ENCODE assay signal across 8 mouse cellular contexts in the genomic region with DNA sequence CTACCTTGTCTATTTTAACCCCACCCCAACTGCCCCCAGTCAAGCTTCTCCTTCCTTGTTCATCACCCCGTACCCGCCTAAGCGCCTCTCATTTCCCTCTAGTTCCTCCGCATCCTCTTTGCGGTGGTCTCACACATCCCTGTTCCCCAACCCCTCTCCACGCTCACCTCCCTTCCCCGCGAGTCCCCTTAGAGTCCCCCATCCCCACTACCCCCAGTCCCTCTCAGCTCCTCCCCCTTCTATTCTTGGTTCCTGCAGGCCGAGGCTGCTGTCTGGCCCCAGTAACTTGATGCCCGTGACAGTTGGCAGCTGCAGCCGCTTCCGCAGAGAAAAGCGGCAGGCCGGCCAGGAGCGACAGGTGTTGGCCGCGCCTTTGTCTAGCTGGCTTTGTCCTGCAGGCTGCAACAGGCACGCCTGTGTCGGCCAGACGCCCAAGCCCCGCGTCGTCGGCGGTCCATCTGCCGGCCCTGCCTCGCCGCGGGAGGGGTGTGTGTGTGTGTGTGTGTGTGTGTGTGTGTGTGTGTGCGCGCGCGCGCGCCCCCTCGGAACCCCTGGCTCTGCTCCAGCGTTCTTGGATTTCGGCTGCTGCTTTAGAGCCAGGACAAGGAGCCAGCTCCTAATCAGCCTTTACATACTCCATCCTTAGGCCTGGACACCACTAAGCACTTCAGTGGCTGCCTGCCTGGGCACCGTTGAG. TPM values are rescaled to one million over a fixed set of nuclear protein-coding genes. Genes with fewer than 3 reads are reported as not detected.
A peak's percentile ranks its signal among the peaks of the same experiment; 100 is the strongest.
DNase-seq lines count a peak whose midpoint lies in the region; ATAC-seq and TF ChIP-seq lines count a peak whose summit lies in the region.

TSS of gene Hes6 (minus strand) at position 141 of the 697 bp plus-strand sequence.

- peak; percentile 65 for ATAC-seq in hindbrain, embryonic 14.5 days (ENCODE audit: low FRiP score)

- H3K9ac ChIP-seq in hindbrain, embryonic 14.5 days = peak within 1 kb of the TSS; percentile 92

- no peaks in the 10 kb centered on the region for H3K79me2 ChIP-seq in macrophage (ENCODE audit: inconsistent target)

- no peaks in the 10 kb centered on the region for H3K9me3 ChIP-seq in hindbrain, embryonic 14.5 days (ENCODE audit: control insufficient read depth, low read length)

- no peak for TF ChIP-seq CTCF in left cerebral cortex, adult 2 months (IDR thresholded peaks at IDR 0.05)

- H3K4me3 ChIP-seq in hindbrain, embryonic 14.5 days (replicated peaks; ENCODE audit: low read length) = peak within 1 kb of the TSS; percentile 79
- H3K4me3 ChIP-seq in left cerebral cortex, adult 2 months = peak within 1 kb of the TSS; percentile 84
- peak within 1 kb of the TSS; percentile 43 for H3K4me3 ChIP-seq in macrophage (ENCODE audit: inconsistent target)

- H3K36me3 ChIP-seq in hindbrain, embryonic 14.5 days (replicated peaks; ENCODE audit: control insufficient read depth, insufficient read depth) = peaks cover 7% of the 10 kb centered on the region; the same call in 1 of the 2 replicates
- H3K36me3 ChIP-seq in macrophage (ENCODE audit: inconsistent target) = no peaks in the 10 kb centered on the region

- H3K4me1 ChIP-seq in hindbrain, embryonic 14.5 days (replicated peaks; ENCODE audit: control insufficient read depth, insufficient read depth, low read length) = peaks cover 33% of the 10 kb centered on the region

- intact Hi-C loops in left cerebral cortex, adult 2 months (cut with DNase I) = no loop called here

- peak within 1 kb of the TSS; percentile 89 for H3K27ac ChIP-seq in hindbrain, embryonic 14.5 days
- H3K27ac ChIP-seq in left cerebral cortex, adult 2 months = peak within 1 kb of the TSS; percentile 71
- H3K27ac ChIP-seq in macrophage = peak within 1 kb of the TSS; percentile 48

- no peaks in the 10 kb centered on the region for H3K27me3 ChIP-seq in hindbrain, embryonic 14.5 days (ENCODE audit: control insufficient read depth, insufficient read depth, low read length)

- peak; percentile 88 for DNase-seq in Muller cell, postnatal 12 days (ENCODE audit: inconsistent ontology term)
- peak; percentile 80 for DNase-seq in cerebellum, adult 8-10 months
- DNase-seq in gastrocnemius, adult 18-20 months (ENCODE audit: low spot score) = peak; percentile 81
- DNase-seq in hindbrain, embryonic 14.5 days (ENCODE audit: low spot score) = peak; percentile 80
- peak; percentile 50 to 62 for DNase-seq in left cerebral cortex, adult 2 months (ENCODE audit: extremely low spot score in 1 of 2, low spot score in 2 of 2)
- DNase-seq in right cerebral cortex, adult 18-20 months = peak; percentile 59
- peak; percentile 83 to 84 for DNase-seq in urinary bladder, postnatal 4 days (ENCODE audit: low spot score in 2 of 2)

- peak within 1 kb of the TSS; percentile 95 for H3K4me2 ChIP-seq in hindbrain, embryonic 14.5 days (replicated peaks)

- under 1% methylated on average over 39 of the region's 39 CpGs for WGBS in hindbrain, embryonic 14.5 days
- WGBS in macrophage (ENCODE audit: missing documents) = 6% methylated on average over 36 of the region's 39 CpGs

RNA-seq across cellular contexts. Expression of gene Hes6, which starts in this region (rescaled TPM):
- total RNA-seq in gastrocnemius, adult 18-20 months (2021) = 1 to 10 TPM; 6.0 to 6.4 TPM
- 125 and 129 TPM in 2 replicates for polyA plus RNA-seq in hindbrain, embryonic 14.5 days (2014; fragmentation: Nextera tagmentation; extraction: Ambion mirVana)
- total RNA-seq in left cerebral cortex, adult 2 months (2021) = 10 to 100 TPM; 13.4 to 14.6 TPM
- total RNA-seq in macrophage (2018; cell fraction: chromatin; rRNA removed) = 10 to 100 TPM in 10 of 26 experiments, 1 to 10 TPM in 15, under 1 TPM in 1; 0.92 to 21.5 (median 8.0) TPM
- 10 to 100 TPM; 10.5 to 25.3 (median 16.4) TPM for total RNA-seq in macrophage (2018; cell fraction: cytosol; rRNA removed)
- total RNA-seq in macrophage (2018; cell fraction: nucleus; rRNA removed) = 10 to 100 TPM in 13 of 26 experiments, 1 to 10 TPM in 13; 2.7 to 31.4 (median 10.4) TPM
- polyA plus RNA-seq in macrophage (2018) = 10.1 to 23.1 TPM (median 15.9 TPM) in 3 replicates

Comparison
In these comparisons a context has a peak if more than half of its experiments do, and no peak if none do; other contexts are left out.
1. Peak in every context shown above with its lines: DNase-seq, ATAC-seq, H3K4me3 ChIP-seq and H3K27ac ChIP-seq.